Mouse (Mus musculus): Measurements from ENCODE around the gene Palm3.

DNA sequence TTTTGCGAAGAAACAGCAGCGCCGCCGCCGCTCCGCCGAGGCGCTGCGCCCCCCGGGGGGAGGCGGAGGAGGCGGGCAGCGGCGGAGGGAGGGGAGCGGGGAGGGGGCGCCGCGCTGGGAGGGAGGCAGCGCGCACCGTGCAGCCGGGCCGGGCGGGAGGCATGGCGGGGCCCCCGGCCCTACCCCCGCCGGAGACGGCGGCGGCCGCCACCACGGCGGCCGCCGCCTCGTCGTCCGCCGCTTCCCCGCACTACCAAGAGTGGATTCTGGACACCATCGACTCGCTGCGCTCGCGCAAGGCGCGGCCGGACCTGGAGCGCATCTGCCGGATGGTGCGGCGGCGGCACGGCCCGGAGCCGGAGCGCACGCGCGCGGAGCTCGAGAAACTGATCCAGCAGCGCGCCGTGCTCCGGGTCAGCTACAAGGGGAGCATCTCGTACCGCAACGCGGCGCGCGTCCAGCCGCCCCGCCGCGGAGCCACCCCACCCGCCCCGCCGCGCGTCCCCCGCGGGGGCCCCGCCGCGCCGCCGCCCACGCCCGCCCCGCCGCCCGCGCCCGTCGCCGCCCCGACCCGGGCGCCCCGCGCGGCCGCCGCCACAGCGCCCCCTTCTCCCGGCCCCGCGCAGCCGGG is 23.6 kb upstream of the Palm3 start, which contains the start of gene Samd1:
- TF ChIP-seq CTCF (IDR thresholded peaks at IDR 0.05; ENCODE audit: borderline replicate concordance, control insufficient read depth, extremely low read depth, insufficient read depth, low read length, poor library complexity) (no peak), POLR2A (IDR thresholded peaks at IDR 0.05; ENCODE audit: control insufficient read depth, extremely low read depth, insufficient read depth, low read length, poor library complexity) (no peak)

Data from thymus, adult 2 months (tissue).